Mouse (Mus musculus) cortical plate, adult 2 months (tissue): ENCODE measurements around the gene Strn. TPM values are rescaled to one million over a fixed set of nuclear protein-coding genes. Genes with fewer than 3 reads are reported as not detected.

ENCODE experiments used
- H3K27ac ChIP-seq: fragments of 200-500 bp; 2 replicates; pipeline ENCODE4 v1.5.1; 2012; ENCODE audit warnings: low read length, control low read depth, inconsistent platforms; ENCODE audit not compliant: insufficient read depth
- H3K4me1 ChIP-seq: fragments of 200-500 bp; 2 replicates; pipeline ENCODE4 v1.6.1; 2011; ENCODE audit warnings: low read length; ENCODE audit not compliant: control insufficient read depth, insufficient read depth
- H3K4me3 ChIP-seq: fragments of 200-500 bp; 2 replicates; pipeline ENCODE4 v1.5.1; 2011; ENCODE audit warnings: mild to moderate bottlenecking, low read length, control low read depth; ENCODE audit not compliant: insufficient read depth
- CTCF ChIP-seq: fragments of 200-500 bp; IDR thresholded peaks from 2 replicates; pipeline ENCODE4 v1.5.1; 2011; ENCODE audit warnings: mild to moderate bottlenecking, control low read depth, low read length; ENCODE audit not compliant: insufficient read depth; ENCODE audit errors: extremely low read depth
- POLR2A ChIP-seq: fragments of 200-500 bp; IDR thresholded peaks from 2 replicates; pipeline ENCODE4 v1.6.1; 2011; ENCODE audit warnings: mild to moderate bottlenecking, low read length, control low read depth; ENCODE audit not compliant: insufficient read depth; ENCODE audit errors: extremely low read depth
- polyA plus RNA-seq: library from polyadenylated mRNA; depleted of rRNA; stranded (reverse); fragments of >200 nt; gene quantifications from 2 replicates; pipeline ENCODE4 v1.2.3, GENCODE M21; 2012

The Strn gene
- polyA plus RNA-seq, 1 experiment: 29.5 TPM

GRCm38 (mm10) chr17:78621863-78622262 is 115.1 kb downstream of the Strn start:
- TF ChIP-seq POLR2A: no peak
- peaks cover 4% of the 10 kb centered on the region for H3K4me1 ChIP-seq
- no peak overlapping the region for H3K27ac ChIP-seq
- no peak overlapping the region for H3K4me3 ChIP-seq

DNA sequence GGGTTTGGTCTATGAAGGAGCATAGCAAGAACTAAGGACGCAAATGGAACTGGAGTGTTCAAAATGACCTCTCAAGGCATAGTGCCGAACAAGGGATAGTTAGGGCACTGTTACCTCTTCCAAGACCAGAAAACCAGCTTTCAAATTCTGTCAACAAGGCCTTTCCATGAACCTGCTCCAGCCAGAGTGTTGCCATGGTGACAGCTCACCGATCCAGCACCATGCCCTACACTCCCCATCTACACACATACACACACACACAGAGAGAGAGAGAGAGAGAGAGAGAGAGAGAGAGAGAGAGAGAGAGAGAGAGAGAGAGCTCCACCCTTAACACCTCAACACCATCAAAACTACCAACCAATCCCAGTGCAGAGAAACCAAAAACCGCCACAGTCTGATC is 116.3 kb downstream of the Strn start:
- TF ChIP-seq POLR2A (no peak), CTCF (no peak)
- peaks cover 4% of the 10 kb centered on the region for H3K4me1 ChIP-seq
- H3K27ac ChIP-seq: no peak overlapping the region
- no peak overlapping the region for H3K4me3 ChIP-seq

DNA sequence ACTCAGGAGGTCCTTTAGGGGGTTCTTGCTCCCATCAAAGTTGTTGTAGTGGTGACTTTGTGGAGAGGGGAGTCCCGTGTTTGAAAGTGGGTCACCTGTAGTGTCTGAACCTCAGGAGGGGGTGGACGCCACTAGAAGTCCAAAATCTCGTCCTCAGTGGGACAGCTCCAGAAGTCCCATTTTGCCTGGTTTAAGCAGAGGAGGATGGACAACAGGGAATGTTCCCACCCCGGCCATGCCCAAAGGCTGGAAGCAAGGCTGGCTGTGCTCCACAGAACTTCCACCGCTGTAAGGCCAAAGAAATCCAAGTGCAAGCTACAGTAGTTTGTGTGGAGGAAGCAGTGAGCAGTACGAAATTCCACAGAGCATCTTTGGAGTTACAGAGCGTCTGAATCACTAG is 117.0 kb downstream of the Strn start:
- TF ChIP-seq CTCF (no peak), POLR2A (no peak)
- Histone ChIP-seq H3K27ac (peak overlapping the region; percentile 62; the same call in 1 of the 2 replicates), H3K4me3 (no peak overlapping the region), H3K4me1 (peaks cover 4% of the 10 kb centered on the region)

DNA sequence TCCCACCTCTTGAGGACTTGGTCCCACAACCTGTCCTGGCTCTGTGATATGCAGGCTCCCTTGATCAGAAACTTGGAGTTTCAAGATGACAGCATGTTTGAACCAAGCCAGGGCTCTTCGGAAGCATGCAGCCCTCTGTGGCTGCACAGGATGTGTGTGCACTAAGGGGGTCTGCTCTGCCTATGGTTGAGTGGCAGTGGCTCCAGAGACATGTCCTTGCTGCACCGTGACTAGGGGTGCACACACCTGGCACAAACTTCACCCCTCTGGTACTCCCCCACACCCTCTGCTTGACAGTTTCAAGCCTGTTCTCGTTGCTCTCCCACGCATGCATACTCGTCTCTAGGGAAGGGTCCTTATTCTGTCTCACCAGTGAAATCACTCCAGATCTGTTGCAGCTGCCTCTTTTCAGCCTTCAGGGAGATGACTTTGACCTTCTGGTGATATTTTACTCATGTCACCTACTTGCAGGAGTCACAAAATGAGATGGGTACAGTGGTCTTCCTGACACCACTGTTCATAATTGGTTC is 118.8 kb downstream of the Strn start:
- H3K4me3 ChIP-seq: no peak overlapping the region
- no peak overlapping the region for H3K27ac ChIP-seq
- H3K4me1 ChIP-seq: peaks cover 4% of the 10 kb centered on the region
- TF ChIP-seq CTCF (no peak), POLR2A (no peak)

- H3K27ac ChIP-seq: no peak overlapping the region
- TF ChIP-seq CTCF (no peak), POLR2A (no peak)
- H3K4me1 ChIP-seq: peaks cover 4% of the 10 kb centered on the region
- no peak overlapping the region for H3K4me3 ChIP-seq
Observed at GRCm38 (mm10) chr17:78615096-78615495, 121.9 kb downstream of the Strn start.

DNA sequence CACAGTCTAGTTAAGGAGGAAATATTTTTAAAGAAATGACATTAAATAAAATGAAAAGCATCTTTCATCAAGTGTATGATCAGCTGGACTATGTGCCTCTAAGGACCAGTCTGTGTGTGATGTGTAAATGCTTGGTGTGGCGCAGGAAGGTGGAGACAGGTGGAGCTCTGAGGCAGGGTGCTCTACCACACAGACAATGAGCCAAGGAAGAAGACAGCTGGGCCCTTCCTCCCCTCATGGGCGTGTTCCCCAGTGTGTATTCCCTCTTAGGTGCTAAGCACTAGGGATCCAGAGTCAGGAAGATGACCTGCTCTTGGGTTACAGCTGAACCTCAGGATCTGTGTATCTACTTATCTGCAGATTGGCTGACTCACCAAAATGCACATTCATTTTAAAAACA is 122.5 kb downstream of the Strn start:
- TF ChIP-seq CTCF (no peak), POLR2A (no peak)
- Histone ChIP-seq H3K4me3 (no peak overlapping the region), H3K27ac (no peak overlapping the region), H3K4me1 (peaks cover 4% of the 10 kb centered on the region)

- TF ChIP-seq POLR2A: no peak
- peak; percentile 48 for TF ChIP-seq CTCF
- Histone ChIP-seq H3K4me1 (no peaks in the 10 kb centered on the region), H3K27ac (no peak overlapping the region), H3K4me3 (no peak overlapping the region)
Observed at GRCm38 (mm10) chr17:78611117-78611516, 125.9 kb downstream of the Strn start.

GRCm38 (mm10) chr17:78609191-78609855 is 127.7 kb downstream of the Strn start:
- no peaks in the 10 kb centered on the region for H3K4me1 ChIP-seq
- TF ChIP-seq CTCF (no peak), POLR2A (no peak)
- no peak overlapping the region for H3K27ac ChIP-seq
- H3K4me3 ChIP-seq: no peak overlapping the region

GRCm38 (mm10) chr17:78608716-78609115 is 128.3 kb downstream of the Strn start:
- Histone ChIP-seq H3K4me3 (no peak overlapping the region), H3K4me1 (no peaks in the 10 kb centered on the region), H3K27ac (no peak overlapping the region)
- TF ChIP-seq POLR2A (no peak), CTCF (no peak)

DNA sequence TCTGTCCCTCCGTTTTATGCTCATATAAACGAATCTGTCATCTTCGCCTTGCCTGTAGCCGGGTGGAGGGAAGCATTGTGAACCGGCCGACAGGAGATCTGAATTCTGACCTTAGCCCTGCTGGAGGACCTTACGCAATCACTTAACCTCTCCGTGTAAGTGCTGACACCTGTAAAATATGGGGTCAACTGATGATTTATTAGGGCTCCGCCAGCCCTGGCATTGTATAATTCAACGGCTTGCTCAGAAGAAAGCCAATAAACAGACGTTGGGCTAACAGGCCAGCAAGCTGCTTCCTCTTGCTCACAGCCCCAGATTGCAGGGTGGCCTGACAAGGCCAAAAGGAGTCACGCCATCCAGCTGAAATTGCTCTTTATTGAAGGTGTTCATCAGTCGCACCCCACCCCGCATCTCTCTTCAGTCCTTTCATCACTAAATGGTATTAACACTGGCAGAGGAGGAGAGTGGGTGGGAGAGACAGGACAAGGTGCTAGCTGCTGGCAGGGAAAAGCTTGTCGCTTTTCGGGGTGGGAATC is 128.8 kb downstream of the Strn start:
- Histone ChIP-seq H3K4me3 (no peak overlapping the region), H3K4me1 (no peaks in the 10 kb centered on the region), H3K27ac (no peak overlapping the region)
- TF ChIP-seq POLR2A (no peak), CTCF (no peak)
